Mouse (Mus musculus): ENCODE data around the gene Ccdc185.

- TF ChIP-seq POLR2A (IDR thresholded peaks at IDR 0.05; ENCODE audit: insufficient read depth, low read depth, low read length) (no peak), CTCF (IDR thresholded peaks at IDR 0.05; ENCODE audit: insufficient read depth, low read depth, low read length) (no peak)
Observed at GRCm38 (mm10) chr1:182776749-182777410, 27.9 kb upstream of the Ccdc185 start.

Measured in olfactory bulb, adult 2 months (tissue).